Mouse (Mus musculus): ENCODE measurements around the gene Ror2.

DNA sequence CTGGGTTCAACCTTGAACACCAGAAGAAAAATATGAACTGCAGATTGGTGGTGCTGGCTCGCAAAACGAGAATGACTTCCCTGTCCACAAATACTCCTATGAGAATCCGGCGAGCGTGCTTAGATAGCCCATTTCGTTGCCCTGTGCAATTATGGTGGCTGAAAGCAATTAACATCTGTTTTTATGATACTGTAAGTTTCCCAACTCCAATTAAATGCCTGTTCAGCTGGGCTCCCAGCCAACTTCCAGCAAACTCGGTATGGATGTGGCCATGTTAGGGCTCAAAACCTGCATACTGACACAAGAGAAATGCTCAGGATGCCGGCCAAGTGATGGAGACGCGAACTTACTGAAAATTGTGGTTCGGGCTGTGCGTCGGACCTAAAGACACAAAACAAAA is 155.4 kb downstream of the Ror2 start:
- TF ChIP-seq CTCF (IDR thresholded peaks at IDR 0.05; ENCODE audit: borderline replicate concordance, control insufficient read depth, extremely low read depth, insufficient read depth, low read length, poor library complexity) (no peak), POLR2A (IDR thresholded peaks at IDR 0.05; ENCODE audit: control insufficient read depth, extremely low read depth, insufficient read depth, low read length, poor library complexity) (no peak)

Data from thymus, adult 2 months (tissue).